Mouse (Mus musculus) lung, postnatal 25 days (tissue): ENCODE data around the gene Th.

ENCODE experiments used
- DNase-seq: peaks from one replicate; pipeline ENCODE4 v3.0.0; 2022; ENCODE audit warnings: low spot score

Th gene

DNA sequence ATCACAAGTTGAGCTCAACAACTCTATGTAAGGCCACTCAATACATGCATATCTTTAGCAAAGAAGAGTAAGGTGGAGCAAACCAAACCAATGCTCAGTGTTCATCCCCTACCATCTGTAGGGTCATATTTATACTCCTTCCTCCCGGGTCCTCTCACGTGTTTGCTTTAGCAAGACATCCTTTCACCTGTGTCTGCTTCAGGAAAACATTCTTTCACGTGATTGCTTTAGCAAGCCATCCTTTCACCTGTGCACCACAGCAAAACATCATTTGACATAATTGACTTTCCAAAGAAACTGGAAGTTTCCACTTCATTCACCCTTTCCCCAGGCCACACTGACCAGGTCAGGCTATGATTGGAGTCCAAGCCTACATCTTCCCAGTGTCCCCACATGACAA is at the start of gene Th:
Gene Th, minus strand, starts transcription at position 101 of the 400 bp plus-strand sequence.
- no peak for DNase-seq

DNA sequence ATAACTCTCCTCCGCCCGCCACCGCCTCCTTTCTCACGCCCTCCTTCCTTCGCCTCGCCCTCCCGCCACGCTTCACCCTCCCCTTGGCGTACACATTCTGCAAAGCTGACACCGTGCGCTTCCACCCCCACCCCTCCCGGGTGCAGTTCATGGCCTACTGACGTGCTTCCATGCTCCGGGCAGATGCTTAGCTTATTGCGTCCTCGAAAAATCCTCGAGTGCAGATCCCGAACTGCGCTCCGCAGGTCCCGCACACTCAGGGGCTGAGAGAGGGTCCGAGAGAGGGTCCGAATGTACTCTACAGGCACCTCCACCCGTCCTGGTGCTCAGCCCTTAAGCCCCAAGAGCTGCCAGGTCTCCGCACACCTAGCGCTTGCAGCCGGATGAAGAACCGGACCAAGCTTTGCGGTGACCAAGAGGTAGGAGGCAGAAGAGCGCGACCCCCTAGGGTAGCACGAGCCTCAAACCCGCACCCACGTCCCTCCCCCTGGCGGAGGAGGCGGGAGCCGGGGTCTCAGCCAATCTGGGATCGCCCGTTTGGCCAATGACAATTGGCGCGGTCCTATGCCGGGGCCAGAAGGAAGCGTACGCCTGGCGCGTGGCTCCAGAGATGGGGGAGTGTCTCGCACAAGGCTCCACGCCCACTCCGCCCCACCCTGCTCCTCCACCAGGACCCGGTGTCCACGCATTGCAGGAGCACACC is 38.0 kb upstream of the Th start, which contains the start of gene Ascl2:
Gene Ascl2, minus strand, starts transcription at position 456 of the 703 bp plus-strand sequence.
- DNase-seq, result peak; percentile 7

DNA sequence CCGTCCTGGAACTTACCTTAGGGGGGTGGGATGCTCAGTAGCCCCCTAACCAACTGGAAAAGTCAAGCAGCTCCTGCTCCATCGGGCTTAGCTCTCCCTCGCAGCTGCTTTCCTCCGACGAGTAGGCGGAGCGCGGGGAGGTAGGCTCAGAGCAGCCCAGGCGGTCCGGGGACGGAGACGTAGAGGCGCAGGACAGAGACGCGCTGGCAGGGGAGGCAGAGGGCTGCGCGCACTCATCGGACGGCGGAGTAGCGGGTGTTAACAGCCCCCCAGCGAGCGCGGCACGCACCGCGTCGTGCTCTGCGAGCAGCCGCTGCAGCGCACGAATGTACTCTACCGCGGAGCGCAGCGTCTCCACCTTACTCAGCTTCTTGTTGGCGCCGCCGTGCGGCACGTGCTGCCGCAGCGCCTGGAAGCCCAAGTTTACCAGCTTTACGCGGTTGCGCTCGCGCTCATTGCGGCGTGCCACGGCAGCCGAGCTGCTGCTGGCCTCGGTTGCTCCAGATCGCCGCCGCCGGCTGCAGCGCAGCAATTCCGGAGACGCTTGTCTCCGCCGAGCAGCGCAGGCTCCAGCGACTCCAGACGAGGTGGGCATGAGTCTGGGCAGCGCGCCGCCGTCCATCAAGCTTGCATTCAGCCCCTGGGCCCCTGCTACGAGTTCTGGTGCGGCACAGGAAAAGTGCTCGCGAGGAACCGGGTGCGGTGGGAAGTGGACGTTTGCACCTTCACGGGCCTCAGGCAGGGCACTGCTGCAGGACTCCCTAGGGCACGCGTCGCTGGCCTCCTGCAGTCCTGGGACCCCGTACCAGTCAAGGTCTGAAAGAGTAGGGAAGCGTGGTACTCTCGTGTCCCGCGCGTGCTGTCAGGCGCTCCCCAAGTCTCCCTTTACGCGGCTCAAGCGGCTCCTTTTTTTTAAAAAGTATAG is 37.2 kb upstream of the Th start:
- DNase-seq, result peak; percentile 48

GRCm38 (mm10) chr7:142967414-142967883 is 36.5 kb upstream of the Th start:
- peak; percentile 44 for DNase-seq

- no peak for DNase-seq
These were observed 28.8 kb upstream of the Th start for GRCm38 (mm10) chr7:142959752-142960151.

GRCm38 (mm10) chr7:142958817-142959216 is 27.9 kb upstream of the Th start:
- no peak for DNase-seq

- no peak for DNase-seq
These were observed 25.1 kb upstream of the Th start for GRCm38 (mm10) chr7:142956018-142956417.

- DNase-seq, result no peak
These were observed 18.6 kb upstream of the Th start for GRCm38 (mm10) chr7:142949568-142949967.

- DNase-seq, result no peak
These were observed 6.7 kb upstream of the Th start for GRCm38 (mm10) chr7:142937631-142938030.

GRCm38 (mm10) chr7:142935708-142936107 is 4.8 kb upstream of the Th start:
- DNase-seq, result no peak

GRCm38 (mm10) chr7:142932469-142932868 is 1.5 kb upstream of the Th start:
- no peak for DNase-seq

DNA sequence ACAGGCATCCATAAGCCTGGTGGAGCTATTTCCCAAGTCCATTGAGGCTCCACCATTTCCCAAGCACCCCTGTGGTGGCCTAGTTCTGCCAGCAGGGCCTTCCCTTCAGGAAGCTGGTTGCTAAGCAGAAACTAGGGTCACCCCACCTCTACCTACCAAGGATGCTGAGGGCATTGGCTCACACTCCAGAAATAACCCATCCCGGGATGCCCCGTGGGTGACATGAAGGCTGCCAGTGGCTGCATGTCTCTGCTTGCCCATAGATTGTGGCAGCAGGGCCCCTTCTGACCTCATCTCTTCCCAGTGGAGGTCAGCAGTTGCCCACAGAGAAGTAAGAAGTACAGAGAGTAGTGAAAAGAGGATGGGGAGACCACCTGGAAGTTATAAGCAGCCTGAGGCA is 1.4 kb downstream of the Th start:
- no peak for DNase-seq

DNA sequence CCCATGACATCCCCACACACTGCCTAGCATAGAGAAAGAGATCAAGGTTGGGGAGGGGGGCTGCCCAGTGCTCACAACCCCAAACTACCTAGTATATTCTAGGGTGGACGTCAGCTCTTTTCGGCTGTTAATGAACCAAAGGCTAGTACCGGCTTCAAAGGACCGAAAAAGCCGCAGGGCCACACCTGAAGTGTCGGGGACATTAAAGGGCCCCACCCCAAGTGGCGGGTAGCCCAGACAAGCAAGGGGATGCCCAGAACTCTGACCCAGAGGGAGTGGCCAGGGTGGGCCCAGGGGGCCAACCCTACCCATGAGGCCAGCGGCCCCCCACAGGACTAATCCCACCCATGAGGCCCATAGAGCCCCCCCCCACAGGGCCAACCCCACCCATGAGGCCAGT is 3.6 kb downstream of the Th start:
- DNase-seq, result no peak

- peak; percentile 57 for DNase-seq
These were observed 12.0 kb downstream of the Th start for GRCm38 (mm10) chr7:142918641-142919628.

GRCm38 (mm10) chr7:142917659-142918058 is 13.3 kb downstream of the Th start:
- DNase-seq, result no peak

GRCm38 (mm10) chr7:142916178-142916577 is 14.8 kb downstream of the Th start:
- DNase-seq, result no peak

DNA sequence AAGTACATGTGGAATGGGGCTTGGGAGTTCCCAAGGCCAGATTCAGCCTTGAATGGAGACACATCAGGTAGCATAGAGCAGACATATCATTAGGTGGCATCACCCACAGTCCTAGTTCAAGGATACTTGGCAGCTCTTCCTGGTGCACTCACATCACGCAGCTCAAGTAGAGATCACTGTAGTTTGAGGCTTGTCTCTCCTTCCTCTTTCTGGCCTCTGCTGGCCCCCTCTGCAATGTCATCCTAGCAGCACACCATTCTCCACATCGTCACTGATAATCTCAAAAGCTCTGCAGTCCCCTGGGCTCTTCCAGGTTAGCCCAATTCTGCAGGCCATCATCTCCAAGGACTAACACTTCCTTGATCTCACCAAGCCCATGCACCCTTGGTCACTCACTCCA is 19.2 kb downstream of the Th start:
- no peak for DNase-seq

- no peak for DNase-seq
These were observed 20.8 kb downstream of the Th start for GRCm38 (mm10) chr7:142910104-142910503.

- DNase-seq, result no peak
These were observed 21.3 kb downstream of the Th start for GRCm38 (mm10) chr7:142909622-142910021.

GRCm38 (mm10) chr7:142905606-142906005 is 25.3 kb downstream of the Th start:
- no peak for DNase-seq

DNA sequence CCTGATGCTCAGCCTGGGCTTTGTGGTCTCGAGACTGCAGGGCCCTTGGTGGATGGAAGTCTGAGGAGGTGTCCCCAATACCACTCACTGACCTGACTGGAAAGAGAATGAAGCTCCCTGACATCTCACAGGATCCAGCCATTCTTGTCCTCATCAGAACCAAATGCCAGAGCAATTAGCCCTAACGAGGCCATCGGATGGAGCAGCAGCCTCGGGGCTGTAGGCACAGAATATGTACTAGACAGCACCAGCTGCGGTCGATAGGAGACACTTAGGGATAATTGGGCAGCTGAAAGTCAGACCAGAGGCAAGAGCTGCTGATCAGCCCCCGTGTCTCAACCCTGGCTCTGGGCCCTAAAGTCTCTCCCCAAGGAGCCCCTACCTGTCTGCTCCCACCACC is 26.6 kb downstream of the Th start:
- no peak for DNase-seq

GRCm38 (mm10) chr7:142902931-142903330 is 28.0 kb downstream of the Th start:
- no peak for DNase-seq
